Mouse (Mus musculus): ENCODE measurements at regions not wholly inside any gene's neighbourhood (a gene's known extent, or its start where the extent isn't known, plus 50 kb on each side); places are given as distances from the start of the nearest gene placed in this dataset.

GRCm38 (mm10) chr5:133915734-133916550 lies 183.6 kb upstream of the Castor2 start:
- H3K9ac ChIP-seq (replicated peaks; ENCODE audit: low read depth, low read length) = no peak overlapping the region
- no peak for ATAC-seq (ENCODE audit: low read depth)
- no peak overlapping the region for H3K4me3 ChIP-seq (ENCODE audit: low read depth, low read length)
- H3K9me3 ChIP-seq (ENCODE audit: control insufficient read depth, low read length) = no peaks in the 10 kb centered on the region
- no peaks in the 10 kb centered on the region for H3K36me3 ChIP-seq (ENCODE audit: control insufficient read depth, insufficient read depth, low read length)
- H3K4me1 ChIP-seq (ENCODE audit: control insufficient read depth, insufficient read depth, low read length) = peaks cover 6% of the 10 kb centered on the region
- no peaks in the 10 kb centered on the region for H3K27me3 ChIP-seq (ENCODE audit: control insufficient read depth, insufficient read depth, low read length)
- no peak overlapping the region for H3K27ac ChIP-seq (ENCODE audit: low read depth, low read length)
- no peak overlapping the region for H3K4me2 ChIP-seq (ENCODE audit: low read depth, low read length)

GRCm38 (mm10) chr5:133907442-133907841 lies 192.1 kb upstream of the Castor2 start:
- no peak for ATAC-seq (ENCODE audit: low read depth)
- Histone ChIP-seq H3K9ac (replicated peaks; ENCODE audit: low read depth, low read length) (no peak overlapping the region), H3K27me3 (ENCODE audit: control insufficient read depth, insufficient read depth, low read length) (no peaks in the 10 kb centered on the region)

GRCm38 (mm10) chr5:133898025-133898598 lies 201.4 kb upstream of the Castor2 start:
- 82% methylated on average over 4 of the region's 4 CpGs for WGBS
- Histone ChIP-seq H3K27me3 (ENCODE audit: control insufficient read depth, insufficient read depth, low read length) (no peaks in the 10 kb centered on the region), H3K4me3 (ENCODE audit: low read depth, low read length) (no peak overlapping the region), H3K9ac (replicated peaks; ENCODE audit: low read depth, low read length) (no peak overlapping the region), H3K36me3 (ENCODE audit: control insufficient read depth, insufficient read depth, low read length) (no peaks in the 10 kb centered on the region), H3K27ac (ENCODE audit: low read depth, low read length) (no peak overlapping the region), H3K4me1 (ENCODE audit: control insufficient read depth, insufficient read depth, low read length) (no peaks in the 10 kb centered on the region), H3K9me3 (ENCODE audit: control insufficient read depth, low read length) (no peaks in the 10 kb centered on the region), H3K4me2 (ENCODE audit: low read depth, low read length) (no peak overlapping the region)
- peak; percentile 41; the same call in 1 of the 2 replicates for ATAC-seq (ENCODE audit: low read depth)

More at GRCm38 (mm10) chr5:133907442-133907841, 192.1 kb upstream of the Castor2 start:
- H3K9me3 ChIP-seq (ENCODE audit: control insufficient read depth, low read length) = no peaks in the 10 kb centered on the region; the same call in 1 of the 2 replicates
- no peak overlapping the region for H3K27ac ChIP-seq (ENCODE audit: low read depth, low read length)
- H3K4me2 ChIP-seq (ENCODE audit: low read depth, low read length) = no peak overlapping the region
- WGBS = 90% methylated on average over 3 of the region's 3 CpGs
- no peaks in the 10 kb centered on the region for H3K36me3 ChIP-seq (ENCODE audit: control insufficient read depth, insufficient read depth, low read length)
- H3K4me3 ChIP-seq (ENCODE audit: low read depth, low read length) = no peak overlapping the region
- no peaks in the 10 kb centered on the region for H3K4me1 ChIP-seq (ENCODE audit: control insufficient read depth, insufficient read depth, low read length)

GRCm38 (mm10) chr5:133890728-133891127 lies 208.8 kb upstream of the Castor2 start:
- H3K27ac ChIP-seq (ENCODE audit: low read depth, low read length) = no peak overlapping the region
- no peak overlapping the region for H3K4me2 ChIP-seq (ENCODE audit: low read depth, low read length)
- H3K9me3 ChIP-seq (ENCODE audit: control insufficient read depth, low read length) = no peaks in the 10 kb centered on the region
- no peak overlapping the region for H3K9ac ChIP-seq (replicated peaks; ENCODE audit: low read depth, low read length)
- no peak for ATAC-seq (ENCODE audit: low read depth)
- WGBS = 54% methylated on average over 3 of the region's 3 CpGs
- no peak overlapping the region for H3K4me3 ChIP-seq (ENCODE audit: low read depth, low read length)
- no peaks in the 10 kb centered on the region for H3K27me3 ChIP-seq (ENCODE audit: control insufficient read depth, insufficient read depth, low read length)
- peaks cover 5% of the 10 kb centered on the region; the same call in 1 of the 2 replicates for H3K4me1 ChIP-seq (ENCODE audit: control insufficient read depth, insufficient read depth, low read length)
- H3K36me3 ChIP-seq (ENCODE audit: control insufficient read depth, insufficient read depth, low read length) = no peaks in the 10 kb centered on the region

GRCm38 (mm10) chr5:133889841-133890240 lies 209.7 kb upstream of the Castor2 start:
- H3K9me3 ChIP-seq (ENCODE audit: control insufficient read depth, low read length) = no peaks in the 10 kb centered on the region
- H3K27me3 ChIP-seq (ENCODE audit: control insufficient read depth, insufficient read depth, low read length) = no peaks in the 10 kb centered on the region
- peaks cover 13% of the 10 kb centered on the region for H3K4me1 ChIP-seq (ENCODE audit: control insufficient read depth, insufficient read depth, low read length)
- no peak overlapping the region for H3K27ac ChIP-seq (ENCODE audit: low read depth, low read length)
- no peak overlapping the region for H3K4me3 ChIP-seq (ENCODE audit: low read depth, low read length)
- no peak overlapping the region for H3K4me2 ChIP-seq (ENCODE audit: low read depth, low read length)
- no peaks in the 10 kb centered on the region for H3K36me3 ChIP-seq (ENCODE audit: control insufficient read depth, insufficient read depth, low read length)
- no peak for ATAC-seq (ENCODE audit: low read depth)
- no peak overlapping the region for H3K9ac ChIP-seq (replicated peaks; ENCODE audit: low read depth, low read length)
- WGBS = 38% methylated on average over 8 of the region's 8 CpGs

- no peak for ATAC-seq (ENCODE audit: low read depth)
Observed at GRCm38 (mm10) chr5:133885507-133885906, 214.0 kb upstream of the Castor2 start.

GRCm38 (mm10) chr5:133885016-133885415 lies 214.5 kb upstream of the Castor2 start:
- Histone ChIP-seq H3K27ac (ENCODE audit: low read depth, low read length) (no peak overlapping the region), H3K4me2 (ENCODE audit: low read depth, low read length) (no peak overlapping the region), H3K9ac (replicated peaks; ENCODE audit: low read depth, low read length) (no peak overlapping the region), H3K4me3 (ENCODE audit: low read depth, low read length) (no peak overlapping the region), H3K4me1 (ENCODE audit: control insufficient read depth, insufficient read depth, low read length) (peaks cover 13% of the 10 kb centered on the region), H3K36me3 (ENCODE audit: control insufficient read depth, insufficient read depth, low read length) (no peaks in the 10 kb centered on the region), H3K9me3 (ENCODE audit: control insufficient read depth, low read length) (no peaks in the 10 kb centered on the region), H3K27me3 (ENCODE audit: control insufficient read depth, insufficient read depth, low read length) (no peaks in the 10 kb centered on the region)
- peak; percentile 90 for ATAC-seq (ENCODE audit: low read depth)
- 18% methylated on average over 6 of the region's 6 CpGs for WGBS

More at GRCm38 (mm10) chr5:133885507-133885906, 214.0 kb upstream of the Castor2 start:
- H3K4me1 ChIP-seq (ENCODE audit: control insufficient read depth, insufficient read depth, low read length) = peaks cover 17% of the 10 kb centered on the region
- H3K4me3 ChIP-seq (ENCODE audit: low read depth, low read length) = no peak overlapping the region
- H3K4me2 ChIP-seq (ENCODE audit: low read depth, low read length) = no peak overlapping the region
- H3K27me3 ChIP-seq (ENCODE audit: control insufficient read depth, insufficient read depth, low read length) = no peaks in the 10 kb centered on the region
- no peaks in the 10 kb centered on the region for H3K36me3 ChIP-seq (ENCODE audit: control insufficient read depth, insufficient read depth, low read length)
- H3K27ac ChIP-seq (ENCODE audit: low read depth, low read length) = no peak overlapping the region
- 87% methylated on average over 5 of the region's 5 CpGs for WGBS
- no peaks in the 10 kb centered on the region for H3K9me3 ChIP-seq (ENCODE audit: control insufficient read depth, low read length)
- H3K9ac ChIP-seq (replicated peaks; ENCODE audit: low read depth, low read length) = no peak overlapping the region

GRCm38 (mm10) chr5:133884593-133884992 lies 214.9 kb upstream of the Castor2 start:
- Histone ChIP-seq H3K9me3 (ENCODE audit: control insufficient read depth, low read length) (no peaks in the 10 kb centered on the region), H3K36me3 (ENCODE audit: control insufficient read depth, insufficient read depth, low read length) (no peaks in the 10 kb centered on the region), H3K27me3 (ENCODE audit: control insufficient read depth, insufficient read depth, low read length) (no peaks in the 10 kb centered on the region), H3K4me2 (ENCODE audit: low read depth, low read length) (no peak overlapping the region), H3K4me1 (ENCODE audit: control insufficient read depth, insufficient read depth, low read length) (peaks cover 12% of the 10 kb centered on the region), H3K4me3 (ENCODE audit: low read depth, low read length) (no peak overlapping the region), H3K27ac (ENCODE audit: low read depth, low read length) (no peak overlapping the region), H3K9ac (replicated peaks; ENCODE audit: low read depth, low read length) (no peak overlapping the region)
- ATAC-seq (ENCODE audit: low read depth) = 0 out of 2 replicates have a peak, but pooled peaks have one; percentile 14
- WGBS = 14% methylated on average over 2 of the region's 2 CpGs

- Histone ChIP-seq H3K4me2 (ENCODE audit: low read depth, low read length) (no peak overlapping the region), H3K4me1 (ENCODE audit: control insufficient read depth, insufficient read depth, low read length) (peaks cover 10% of the 10 kb centered on the region), H3K9me3 (ENCODE audit: control insufficient read depth, low read length) (no peaks in the 10 kb centered on the region), H3K4me3 (ENCODE audit: low read depth, low read length) (no peak overlapping the region), H3K9ac (replicated peaks; ENCODE audit: low read depth, low read length) (no peak overlapping the region), H3K27me3 (ENCODE audit: control insufficient read depth, insufficient read depth, low read length) (no peaks in the 10 kb centered on the region), H3K36me3 (ENCODE audit: control insufficient read depth, insufficient read depth, low read length) (no peaks in the 10 kb centered on the region), H3K27ac (ENCODE audit: low read depth, low read length) (peak overlapping the region; percentile 53; the same call in 1 of the 2 replicates)
- ATAC-seq (ENCODE audit: low read depth) = peak; percentile 69
- whole genome bisulfite sequencing = 19% methylated on average over 10 of the region's 10 CpGs
Observed at GRCm38 (mm10) chr5:133844483-133844882, 255.0 kb upstream of the Castor2 start.

All from neural tube, embryonic 14.5 days (tissue).